Mouse (Mus musculus): Measurements from ENCODE around the gene Kcnip4. TPM values are rescaled to one million over a fixed set of nuclear protein-coding genes. Genes with fewer than 3 reads are reported as not detected.

Kcnip4 gene
- polyA plus RNA-seq, 1 experiment, result not detected

GRCm38 (mm10) chr5:48583431-48583830 lies 941.3 kb downstream of the Kcnip4 start:
- TF ChIP-seq POLR2A (IDR thresholded peaks at IDR 0.05; ENCODE audit: low read depth, low read length) (no peak), CTCF (IDR thresholded peaks at IDR 0.05; ENCODE audit: extremely low read depth, insufficient read depth, insufficient read length, insufficient replicate concordance) (no peak)
- Histone ChIP-seq H3K27me3 (ENCODE audit: control insufficient read depth, insufficient read depth, low read length) (no peaks in the 10 kb centered on the region), H3K4me1 (ENCODE audit: control insufficient read depth, insufficient read depth, insufficient read length) (no peaks in the 10 kb centered on the region), H3K36me3 (ENCODE audit: control insufficient read depth, insufficient read depth, low read length) (no peaks in the 10 kb centered on the region), H3K27ac (ENCODE audit: insufficient read depth, low read length) (no peak overlapping the region), H3K4me3 (ENCODE audit: extremely low read depth, insufficient read depth, insufficient read length) (no peak overlapping the region)
- 63% methylated on average over 1 of the region's 1 CpGs for WGBS
- no peak for DNase-seq (ENCODE audit: low read depth in 1 of 2, low spot score in 2 of 2)

GRCm38 (mm10) chr5:48563996-48564587 lies 960.6 kb downstream of the Kcnip4 start:
- TF ChIP-seq POLR2A (IDR thresholded peaks at IDR 0.05; ENCODE audit: low read depth, low read length) (no peak), CTCF (IDR thresholded peaks at IDR 0.05; ENCODE audit: extremely low read depth, insufficient read depth, insufficient read length, insufficient replicate concordance) (no peak)
- no peaks in the 10 kb centered on the region for H3K36me3 ChIP-seq (ENCODE audit: control insufficient read depth, insufficient read depth, low read length)
- H3K4me1 ChIP-seq (ENCODE audit: control insufficient read depth, insufficient read depth, insufficient read length), result no peaks in the 10 kb centered on the region
- H3K27ac ChIP-seq (ENCODE audit: insufficient read depth, low read length), result no peak overlapping the region
- no peaks in the 10 kb centered on the region for H3K27me3 ChIP-seq (ENCODE audit: control insufficient read depth, insufficient read depth, low read length)
- 59% methylated on average over 3 of the region's 3 CpGs for WGBS
- no peak overlapping the region for H3K4me3 ChIP-seq (ENCODE audit: extremely low read depth, insufficient read depth, insufficient read length)
- DNase-seq (ENCODE audit: low read depth in 1 of 2, low spot score in 2 of 2), result no peak

GRCm38 (mm10) chr5:48551753-48552152 lies 973.0 kb downstream of the Kcnip4 start:
- Histone ChIP-seq H3K27ac (ENCODE audit: insufficient read depth, low read length) (no peak overlapping the region), H3K4me1 (ENCODE audit: control insufficient read depth, insufficient read depth, insufficient read length) (no peaks in the 10 kb centered on the region), H3K4me3 (ENCODE audit: extremely low read depth, insufficient read depth, insufficient read length) (no peak overlapping the region), H3K36me3 (ENCODE audit: control insufficient read depth, insufficient read depth, low read length) (no peaks in the 10 kb centered on the region), H3K27me3 (ENCODE audit: control insufficient read depth, insufficient read depth, low read length) (no peaks in the 10 kb centered on the region)
- WGBS, result 73% methylated on average over 4 of the region's 4 CpGs
- no peak for DNase-seq (ENCODE audit: low read depth in 1 of 2, low spot score in 2 of 2)
- TF ChIP-seq POLR2A (IDR thresholded peaks at IDR 0.05; ENCODE audit: low read depth, low read length), result no peak
- no peak for TF ChIP-seq CTCF (IDR thresholded peaks at IDR 0.05; ENCODE audit: extremely low read depth, insufficient read depth, insufficient read length, insufficient replicate concordance)

- no peak overlapping the region for H3K4me3 ChIP-seq (ENCODE audit: extremely low read depth, insufficient read depth, insufficient read length)
- H3K27ac ChIP-seq (ENCODE audit: insufficient read depth, low read length), result no peak overlapping the region
- no peaks in the 10 kb centered on the region for H3K27me3 ChIP-seq (ENCODE audit: control insufficient read depth, insufficient read depth, low read length)
- no peaks in the 10 kb centered on the region for H3K4me1 ChIP-seq (ENCODE audit: control insufficient read depth, insufficient read depth, insufficient read length)
- WGBS, result 87% methylated on average over 3 of the region's 3 CpGs
- DNase-seq (ENCODE audit: low read depth in 1 of 2, low spot score in 2 of 2), result no peak
- no peaks in the 10 kb centered on the region for H3K36me3 ChIP-seq (ENCODE audit: control insufficient read depth, insufficient read depth, low read length)
- TF ChIP-seq CTCF (IDR thresholded peaks at IDR 0.05; ENCODE audit: extremely low read depth, insufficient read depth, insufficient read length, insufficient replicate concordance) (no peak), POLR2A (IDR thresholded peaks at IDR 0.05; ENCODE audit: low read depth, low read length) (no peak)
These were observed 978.9 kb downstream of the Kcnip4 start for GRCm38 (mm10) chr5:48545825-48546224.

GRCm38 (mm10) chr5:48544784-48545734 lies 979.6 kb downstream of the Kcnip4 start:
- no peak overlapping the region for H3K4me3 ChIP-seq (ENCODE audit: extremely low read depth, insufficient read depth, insufficient read length)

GRCm38 (mm10) chr5:48518035-48518434 lies 1006.7 kb downstream of the Kcnip4 start:
- no peak overlapping the region for H3K27ac ChIP-seq (ENCODE audit: insufficient read depth, low read length)
- H3K4me1 ChIP-seq (ENCODE audit: control insufficient read depth, insufficient read depth, insufficient read length), result no peaks in the 10 kb centered on the region
- H3K4me3 ChIP-seq (ENCODE audit: extremely low read depth, insufficient read depth, insufficient read length), result no peak overlapping the region
- 85% methylated on average over 4 of the region's 4 CpGs for WGBS
- no peak for DNase-seq (ENCODE audit: low read depth in 1 of 2, low spot score in 2 of 2)
- H3K36me3 ChIP-seq (ENCODE audit: control insufficient read depth, insufficient read depth, low read length), result no peaks in the 10 kb centered on the region
- H3K27me3 ChIP-seq (ENCODE audit: control insufficient read depth, insufficient read depth, low read length), result no peaks in the 10 kb centered on the region
- TF ChIP-seq POLR2A (IDR thresholded peaks at IDR 0.05; ENCODE audit: low read depth, low read length) (no peak), CTCF (IDR thresholded peaks at IDR 0.05; ENCODE audit: extremely low read depth, insufficient read depth, insufficient read length, insufficient replicate concordance) (no peak)

More at GRCm38 (mm10) chr5:48544784-48545734, 979.6 kb downstream of the Kcnip4 start:
- H3K27ac ChIP-seq (ENCODE audit: insufficient read depth, low read length), result no peak overlapping the region
- H3K27me3 ChIP-seq (ENCODE audit: control insufficient read depth, insufficient read depth, low read length), result no peaks in the 10 kb centered on the region
- H3K36me3 ChIP-seq (ENCODE audit: control insufficient read depth, insufficient read depth, low read length), result no peaks in the 10 kb centered on the region
- DNase-seq (ENCODE audit: low read depth in 1 of 2, low spot score in 2 of 2), result no peak
- TF ChIP-seq POLR2A (IDR thresholded peaks at IDR 0.05; ENCODE audit: low read depth, low read length), result no peak
- no peak for TF ChIP-seq CTCF (IDR thresholded peaks at IDR 0.05; ENCODE audit: extremely low read depth, insufficient read depth, insufficient read length, insufficient replicate concordance)
- no peaks in the 10 kb centered on the region for H3K4me1 ChIP-seq (ENCODE audit: control insufficient read depth, insufficient read depth, insufficient read length)
- WGBS, result 70% methylated on average over 5 of the region's 5 CpGs
